Mouse (Mus musculus) neutrophil, adult 83 days (primary cell): ENCODE data around the gene Mcm10. TPM values are rescaled to one million over a fixed set of nuclear protein-coding genes. Genes with fewer than 3 reads are reported as not detected.

Experiments
- total RNA-seq, 2 experiments: library from RNA; stranded (reverse); gene quantifications; one replicate each; pipeline ENCODE4 v1.2.4; 2023

Gene Mcm10
- 10 to 100 TPM; 26.8 to 39.2 TPM for total RNA-seq

GRCm38 (mm10) chr2:5012491-5013324, at the start of gene Mcm10:
Mcm10 (minus strand) TSS chr2:5012791.

GRCm38 (mm10) chr2:4975807-4976206, 36.8 kb downstream of the Mcm10 start, which contains the start of gene Ucma:
Ucma (plus strand) TSS chr2:4976122.

Other genes starting within 250 kb of the Mcm10 start
- gene Sephs1, start 131.2 kb downstream of the Mcm10 start, total RNA-seq: 10 to 100 TPM; 22.7 to 25.9 TPM
- gene Phyh, start 93.8 kb downstream of the Mcm10 start, total RNA-seq: 10 to 100 TPM; 33.7 to 36.1 TPM
- gene Ucma, start 36.7 kb downstream of the Mcm10 start, total RNA-seq: not detected
- gene Optn, start 51.3 kb upstream of the Mcm10 start, total RNA-seq: 10 to 100 TPM; 21.4 to 24.3 TPM
- gene Ccdc3, start 125.0 kb upstream of the Mcm10 start, total RNA-seq: not detected